Mouse (Mus musculus) adrenal gland, adult 8-10 months (tissue): ENCODE data around the gene Il33. TPM values are rescaled to one million over a fixed set of nuclear protein-coding genes. Genes with fewer than 3 reads are reported as not detected.
"Not testable (repeated sequence)": the region's sequence is repeated elsewhere in the genome, so short reads cannot be mapped to it uniquely, and the experiment has no call there.

ENCODE experiments used
- DNase-seq: peaks from one replicate; pipeline ENCODE4 v3.0.0; 2022
- total RNA-seq, 4 experiments: library from RNA; stranded (reverse); gene quantifications; 2 replicates each; pipeline ENCODE4 v1.2.4; 2022

Gene Il33
- total RNA-seq, 4 experiments from 2014 or later = 22.6 to 38.7 (median 25.2) TPM

- DNase-seq = no peak
Observed at GRCm38 (mm10) chr19:29940239-29940638, 15.3 kb downstream of the Il33 start.

GRCm38 (mm10) chr19:29941208-29941607 is 16.3 kb downstream of the Il33 start:
- no peak for DNase-seq

- no peak for DNase-seq
Observed at GRCm38 (mm10) chr19:29942358-29942757, 17.4 kb downstream of the Il33 start.

- DNase-seq = no peak
Observed at GRCm38 (mm10) chr19:29944426-29944825, 19.5 kb downstream of the Il33 start.

- DNase-seq = not testable (repeated sequence)
Observed at GRCm38 (mm10) chr19:29944935-29945334, 20.0 kb downstream of the Il33 start.

GRCm38 (mm10) chr19:29945557-29946422 is 20.9 kb downstream of the Il33 start:
- no peak for DNase-seq

GRCm38 (mm10) chr19:29946423-29946716 is 21.5 kb downstream of the Il33 start:
- no peak for DNase-seq

- no peak for DNase-seq
Observed at GRCm38 (mm10) chr19:29947056-29947455, 22.1 kb downstream of the Il33 start.

GRCm38 (mm10) chr19:29947891-29948801 is 23.2 kb downstream of the Il33 start:
- DNase-seq = peak; percentile 62

- no peak for DNase-seq
Observed at GRCm38 (mm10) chr19:29952538-29952937, 27.6 kb downstream of the Il33 start.

- no peak for DNase-seq
Observed at GRCm38 (mm10) chr19:29953833-29954232, 28.9 kb downstream of the Il33 start.

GRCm38 (mm10) chr19:29955454-29955853 is 30.5 kb downstream of the Il33 start:
- DNase-seq = no peak

- no peak for DNase-seq
Observed at GRCm38 (mm10) chr19:29960906-29961305, 36.0 kb downstream of the Il33 start.

GRCm38 (mm10) chr19:29961842-29962241 is 36.9 kb downstream of the Il33 start:
- DNase-seq = no peak

- DNase-seq = no peak
Observed at GRCm38 (mm10) chr19:29963598-29964092, 38.7 kb downstream of the Il33 start.

GRCm38 (mm10) chr19:29967960-29968359 is 43.0 kb downstream of the Il33 start:
- DNase-seq = no peak

- DNase-seq = no peak
Observed at GRCm38 (mm10) chr19:29973396-29973795, 48.5 kb downstream of the Il33 start.

GRCm38 (mm10) chr19:29978847-29979246 is 53.9 kb downstream of the Il33 start:
- DNase-seq = no peak

GRCm38 (mm10) chr19:29979452-29980089 is 54.7 kb downstream of the Il33 start:
- no peak for DNase-seq

GRCm38 (mm10) chr19:29984208-29985005 is 59.5 kb downstream of the Il33 start:
- DNase-seq = peak; percentile 50

GRCm38 (mm10) chr19:29986464-29987091 is 61.7 kb downstream of the Il33 start:
- no peak for DNase-seq
